Mouse (Mus musculus): ENCODE measurements around the gene Sord. TPM values are rescaled to one million over a fixed set of nuclear protein-coding genes. Genes with fewer than 3 reads are reported as not detected.
"Not testable (repeated sequence)": the region's sequence is repeated elsewhere in the genome, so short reads cannot be mapped to it uniquely, and the experiment has no call there.

The Sord gene
- polyA plus RNA-seq (2015; fragmentation: Nextera tagmentation; extraction: Ambion mirVana) = 20.5 and 22.2 TPM in 2 replicates

DNA sequence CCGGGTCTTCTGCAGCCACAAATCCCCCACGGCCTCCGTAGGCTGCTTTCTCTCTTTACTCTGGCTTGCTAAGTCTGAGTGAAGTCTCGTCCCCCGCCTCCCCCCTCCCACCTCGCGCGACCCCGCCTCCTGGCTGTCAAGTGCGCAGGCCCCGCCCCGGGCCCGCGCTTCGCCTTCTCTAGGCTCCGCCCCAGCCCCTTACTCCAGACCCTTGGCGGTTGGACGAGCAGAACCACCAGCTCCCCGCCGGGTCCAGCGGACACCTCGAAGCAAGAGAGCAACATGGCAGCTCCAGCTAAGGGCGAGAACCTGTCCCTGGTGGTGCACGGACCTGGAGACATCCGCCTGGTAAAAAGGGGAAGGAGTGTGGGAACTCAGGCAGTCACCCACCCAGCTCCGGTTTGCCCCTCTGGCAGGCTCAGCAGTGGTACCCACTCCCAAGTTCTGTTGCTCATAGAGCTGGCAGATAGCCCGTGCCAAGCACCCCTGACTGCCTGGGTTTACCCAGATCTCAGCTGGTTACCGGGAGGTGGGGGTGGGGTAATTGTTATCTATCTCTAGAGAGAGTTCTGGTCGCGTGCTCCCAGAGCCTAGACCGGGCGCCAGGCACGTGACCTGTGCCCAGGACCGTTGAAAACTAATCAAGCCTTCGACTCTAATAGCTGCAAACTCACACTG, at the start of gene Sord:
TSS of gene Sord (plus strand) at position 139 of the 678 bp plus-strand sequence.
- H3K4me1 ChIP-seq = peaks cover 8% of the 10 kb centered on the region; the same call in 1 of the 2 replicates
- H3K4me2 ChIP-seq = peak within 1 kb of the TSS; percentile 73
- H3K9me3 ChIP-seq = no peaks in the 10 kb centered on the region
- H3K4me3 ChIP-seq = peak within 1 kb of the TSS; percentile 60
- under 1% methylated on average over 35 of the region's 35 CpGs for WGBS
- H3K27me3 ChIP-seq (replicated peaks) = no peaks in the 10 kb centered on the region
- H3K9ac ChIP-seq = peak within 1 kb of the TSS; percentile 66
- ATAC-seq (replicated peaks) = peak; percentile 97
- H3K36me3 ChIP-seq (replicated peaks) = no peaks in the 10 kb centered on the region
- peak within 1 kb of the TSS; percentile 78 for H3K27ac ChIP-seq

DNA sequence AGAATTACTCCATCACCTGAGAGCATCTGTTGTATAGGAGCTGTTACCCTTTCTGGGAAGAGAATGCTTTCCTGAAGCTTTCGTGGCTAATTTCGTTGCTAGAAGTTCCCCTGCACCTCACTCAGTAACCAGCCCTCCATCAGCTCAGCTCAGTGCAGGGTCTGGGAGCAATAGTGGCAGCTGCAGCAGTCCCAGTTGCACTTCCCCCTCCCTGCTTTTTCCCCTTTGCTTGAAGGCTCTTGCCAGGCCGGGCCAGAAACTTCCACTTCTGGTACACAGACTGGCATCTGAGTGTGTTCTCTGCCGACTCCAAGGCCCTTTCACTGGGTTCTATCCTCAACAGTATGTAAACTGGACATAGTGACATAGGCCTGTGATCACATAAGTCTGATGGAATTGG, 49.5 kb upstream of the Sord start:
- no peak for ATAC-seq (replicated peaks)
- Histone ChIP-seq H3K27me3 (replicated peaks) (no peaks in the 10 kb centered on the region), H3K36me3 (replicated peaks) (no peaks in the 10 kb centered on the region), H3K9ac (no peak overlapping the region), H3K9me3 (no peaks in the 10 kb centered on the region), H3K4me3 (no peak overlapping the region), H3K4me1 (no peaks in the 10 kb centered on the region), H3K4me2 (no peak overlapping the region), H3K27ac (no peak overlapping the region)
- WGBS = 89% methylated on average over 4 of the region's 4 CpGs

DNA sequence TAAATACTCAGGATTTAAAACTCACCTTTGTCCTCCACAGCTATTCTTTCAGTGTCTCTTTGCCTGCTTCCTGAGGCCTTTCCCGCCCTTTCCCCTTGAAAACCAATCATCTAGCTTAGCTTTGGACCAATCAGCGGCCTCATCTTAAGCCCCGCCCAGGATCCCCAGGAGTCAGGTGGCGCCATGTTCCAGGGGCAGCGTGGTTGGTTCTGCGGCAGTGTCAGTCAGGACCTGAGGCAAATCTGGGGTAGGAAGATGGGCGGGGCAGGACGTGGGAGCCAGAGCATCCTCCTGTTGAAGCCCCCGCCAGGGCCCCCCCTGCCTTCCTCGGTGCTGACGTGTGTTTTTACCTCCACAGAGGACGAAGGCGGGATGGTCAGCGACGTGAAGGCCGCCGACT, 48.4 kb upstream of the Sord start, which contains the start of the genes Patl2 and Terb2:
TSS of gene Patl2 (minus strand) at position 84 of the 400 bp plus-strand sequence.
TSS of gene Terb2 (plus strand) at position 167 of the 400 bp plus-strand sequence.
- H3K4me2 ChIP-seq = no peak within 1 kb of the TSS
- H3K4me3 ChIP-seq = no peak within 1 kb of the TSS
- H3K4me1 ChIP-seq = no peaks in the 10 kb centered on the region
- no peak for ATAC-seq (replicated peaks)
- no peaks in the 10 kb centered on the region for H3K9me3 ChIP-seq
- no peaks in the 10 kb centered on the region for H3K36me3 ChIP-seq (replicated peaks)
- no peaks in the 10 kb centered on the region for H3K27me3 ChIP-seq (replicated peaks)
- H3K27ac ChIP-seq = no peak within 1 kb of the TSS
- no peak within 1 kb of the TSS for H3K9ac ChIP-seq
- 85% methylated on average over 17 of the region's 17 CpGs for WGBS

DNA sequence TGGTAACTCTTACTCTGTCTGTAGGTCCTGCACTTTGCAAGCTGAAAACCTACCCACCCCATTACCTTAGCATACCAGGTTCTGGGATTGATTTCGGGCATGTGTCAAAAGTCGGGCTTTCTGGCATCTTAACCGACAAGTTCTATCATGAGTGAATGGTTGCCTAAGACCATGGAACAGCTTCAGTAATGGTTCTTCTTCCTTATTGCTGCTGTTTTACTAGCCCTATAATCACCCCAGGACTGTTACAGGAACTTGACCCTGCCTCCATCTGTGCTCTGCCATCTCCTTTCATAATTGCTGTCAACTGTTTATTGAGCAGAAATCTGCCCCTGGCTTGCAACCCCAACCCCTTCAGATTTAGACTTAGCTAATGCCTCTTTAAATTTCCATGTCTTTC, 47.8 kb upstream of the Sord start:
- Histone ChIP-seq H3K4me2 (no peak overlapping the region), H3K4me1 (no peaks in the 10 kb centered on the region), H3K9me3 (no peaks in the 10 kb centered on the region), H3K27ac (no peak overlapping the region), H3K27me3 (replicated peaks) (no peaks in the 10 kb centered on the region), H3K9ac (no peak overlapping the region), H3K36me3 (replicated peaks) (no peaks in the 10 kb centered on the region), H3K4me3 (no peak overlapping the region)
- no peak for ATAC-seq (replicated peaks)
- WGBS = 95% methylated on average over 3 of the region's 3 CpGs

DNA sequence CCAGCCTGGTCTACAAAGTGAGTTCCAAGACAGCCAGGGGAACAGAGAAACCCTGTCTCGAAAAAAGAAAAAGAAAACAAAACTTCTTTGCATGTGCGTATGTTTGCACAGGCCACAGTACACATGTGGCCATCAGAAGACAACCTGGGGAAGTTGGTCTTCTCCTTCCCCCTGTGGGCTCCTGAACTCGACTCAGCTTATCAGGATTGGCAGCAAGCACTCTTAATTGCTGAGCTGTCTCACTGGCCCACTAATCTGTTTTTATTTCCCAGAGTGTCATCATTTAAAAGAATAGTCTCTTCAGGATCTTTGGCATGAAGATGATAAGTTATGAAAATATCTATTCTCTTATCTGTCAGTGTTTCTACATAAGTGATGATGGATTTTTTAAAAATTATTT, 42.7 kb upstream of the Sord start:
- no peak overlapping the region for H3K4me2 ChIP-seq
- no peak overlapping the region for H3K4me3 ChIP-seq
- H3K27ac ChIP-seq = no peak overlapping the region
- no peak for ATAC-seq (replicated peaks)
- WGBS = 83% methylated on average over 3 of the region's 3 CpGs
- no peaks in the 10 kb centered on the region for H3K9me3 ChIP-seq
- H3K36me3 ChIP-seq (replicated peaks) = no peaks in the 10 kb centered on the region
- H3K9ac ChIP-seq = no peak overlapping the region
- H3K4me1 ChIP-seq = no peaks in the 10 kb centered on the region
- no peaks in the 10 kb centered on the region for H3K27me3 ChIP-seq (replicated peaks)

DNA sequence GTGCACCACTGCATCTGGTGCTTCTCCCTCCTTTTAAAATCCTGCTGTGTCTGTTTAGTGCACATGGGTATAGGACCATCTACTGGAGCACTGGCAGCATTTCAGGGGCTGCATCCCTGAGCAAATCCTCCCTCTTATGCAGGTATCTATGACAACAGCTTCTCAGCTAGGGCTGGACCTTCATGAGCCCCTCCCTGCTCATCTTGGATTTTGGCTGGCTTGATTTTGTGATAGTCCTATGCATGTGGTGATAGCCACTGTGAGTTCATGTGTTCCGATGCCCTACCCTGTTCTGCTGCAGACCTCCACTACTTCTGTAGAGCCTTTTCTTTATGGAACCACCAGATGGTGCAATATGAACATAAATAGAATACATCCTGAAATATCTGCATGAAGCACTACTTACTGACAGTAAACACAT, 40.0 kb upstream of the Sord start:
- H3K4me1 ChIP-seq = no peaks in the 10 kb centered on the region
- 51% methylated on average over 1 of the region's 1 CpGs for WGBS
- no peak overlapping the region for H3K4me3 ChIP-seq
- no peak overlapping the region for H3K27ac ChIP-seq
- peak; percentile 77 for ATAC-seq (replicated peaks)
- H3K27me3 ChIP-seq (replicated peaks) = no peaks in the 10 kb centered on the region
- no peaks in the 10 kb centered on the region for H3K9me3 ChIP-seq
- no peaks in the 10 kb centered on the region for H3K36me3 ChIP-seq (replicated peaks)
- no peak overlapping the region for H3K9ac ChIP-seq
- H3K4me2 ChIP-seq = no peak overlapping the region

DNA sequence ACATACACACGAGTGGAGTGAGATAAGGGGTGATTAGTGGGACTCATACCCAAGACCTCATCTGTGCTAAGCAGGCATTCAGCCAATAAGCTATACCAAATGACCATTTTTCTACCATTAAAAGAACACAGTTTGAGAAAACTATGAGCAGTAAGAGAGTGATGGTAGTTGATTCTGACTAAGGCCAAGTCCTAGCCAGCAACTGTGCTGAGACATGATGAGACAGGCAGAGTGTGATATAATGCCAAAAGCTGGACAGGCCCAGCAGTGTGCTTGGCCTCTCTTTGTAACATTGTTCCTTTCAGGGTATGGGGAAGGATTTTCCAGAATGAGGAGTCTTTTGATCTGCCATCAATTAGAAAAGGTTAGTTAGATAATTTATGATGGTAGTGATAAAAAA, 33.0 kb upstream of the Sord start:
- Histone ChIP-seq H3K4me2 (no peak overlapping the region), H3K27me3 (replicated peaks) (no peaks in the 10 kb centered on the region), H3K9me3 (no peaks in the 10 kb centered on the region), H3K36me3 (replicated peaks) (no peaks in the 10 kb centered on the region), H3K9ac (no peak overlapping the region), H3K4me3 (no peak overlapping the region), H3K27ac (no peak overlapping the region), H3K4me1 (no peaks in the 10 kb centered on the region)
- 91% methylated on average over 1 of the region's 1 CpGs for WGBS
- no peak for ATAC-seq (replicated peaks)

DNA sequence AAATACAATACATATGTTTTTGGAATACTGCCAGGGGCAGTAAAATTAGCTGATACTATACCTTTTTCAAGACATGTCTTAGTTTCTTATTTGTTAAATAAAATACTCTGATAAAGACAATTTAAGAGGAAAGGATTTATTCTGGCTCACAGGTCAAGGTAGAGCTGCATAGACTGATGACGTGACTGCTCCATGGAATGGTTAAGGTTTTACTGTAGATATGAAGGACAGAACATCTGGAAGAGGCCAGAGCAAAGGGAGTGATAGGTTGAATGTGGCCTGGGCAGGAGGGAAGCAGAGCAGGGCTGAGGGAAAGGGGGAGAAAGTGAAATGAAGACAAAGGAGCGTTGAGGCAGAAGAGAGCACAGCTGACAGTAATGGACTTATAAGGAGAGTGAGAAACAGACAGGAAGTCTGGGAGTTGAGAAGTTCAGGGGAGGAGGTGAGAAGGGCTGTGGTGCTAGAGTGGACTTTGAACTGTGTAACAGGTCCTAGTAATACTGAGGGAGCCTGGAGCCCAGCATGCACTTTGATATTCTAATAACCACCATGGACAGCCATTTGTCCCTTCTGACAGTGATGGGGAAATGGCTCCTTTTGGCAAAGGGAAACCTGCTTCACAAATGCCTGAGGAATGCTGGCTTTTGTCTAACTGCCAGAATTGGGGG, 28.0 kb upstream of the Sord start:
- Histone ChIP-seq H3K4me3 (no peak overlapping the region), H3K27ac (no peak overlapping the region), H3K9me3 (no peaks in the 10 kb centered on the region), H3K4me2 (no peak overlapping the region), H3K9ac (no peak overlapping the region), H3K27me3 (replicated peaks) (no peaks in the 10 kb centered on the region), H3K4me1 (no peaks in the 10 kb centered on the region), H3K36me3 (replicated peaks) (no peaks in the 10 kb centered on the region)
- 86% methylated on average over 2 of the region's 2 CpGs for WGBS
- ATAC-seq (replicated peaks) = no peak

DNA sequence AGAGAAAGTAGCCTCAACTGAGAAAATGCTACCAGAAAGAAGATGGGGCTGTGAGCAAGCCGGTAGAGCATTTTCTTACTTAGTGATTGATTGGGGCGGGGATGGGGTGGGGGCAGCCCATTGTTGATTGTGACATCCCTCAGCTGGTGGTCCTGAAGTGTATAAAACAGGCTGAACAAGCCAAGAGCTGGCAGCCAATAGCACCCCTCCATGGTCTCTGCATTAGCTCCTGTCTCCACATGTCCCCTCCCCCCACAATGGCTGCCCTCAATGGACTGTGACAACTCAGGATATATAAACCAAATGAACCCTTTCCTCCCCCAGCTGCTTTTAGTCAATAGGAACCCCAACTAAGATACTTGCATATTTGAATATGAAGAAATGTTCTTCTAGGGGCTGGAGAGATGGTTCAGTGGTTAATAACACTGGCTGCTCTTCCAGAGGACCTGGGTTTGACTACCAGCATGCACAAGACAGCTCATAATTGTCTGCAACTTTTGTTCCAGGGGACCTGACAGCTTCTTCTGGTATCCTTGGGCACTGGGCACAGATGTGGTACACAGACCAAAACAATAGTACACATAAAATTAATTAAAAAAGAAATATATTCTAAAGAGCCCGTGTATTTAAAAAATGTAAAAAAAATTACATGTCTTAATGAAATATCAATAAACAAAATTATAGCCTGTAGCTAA, 23.9 kb upstream of the Sord start:
- 48% methylated on average over 3 of the region's 3 CpGs for WGBS

DNA sequence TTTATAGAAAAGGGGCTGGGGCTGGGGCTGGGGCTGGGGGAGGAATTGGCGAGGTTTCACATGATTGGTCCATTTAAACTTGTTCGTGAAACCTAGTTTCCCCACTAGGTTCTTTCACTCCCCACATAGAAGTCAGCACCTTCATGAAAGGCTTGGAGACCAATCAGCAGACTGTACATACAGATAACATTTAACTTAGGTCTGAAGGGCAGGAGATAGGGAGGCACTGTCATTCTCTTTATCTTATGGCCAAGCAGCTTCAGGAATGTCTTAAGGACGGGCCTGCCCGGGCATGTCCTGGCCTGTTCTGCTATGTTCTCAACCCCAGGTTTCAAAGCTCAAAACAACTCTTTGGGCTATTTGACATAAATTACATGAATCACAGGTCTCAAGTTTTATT, 17.5 kb upstream of the Sord start:
- not testable (repeated sequence) for H3K4me2 ChIP-seq; ATAC-seq (replicated peaks); H3K9ac ChIP-seq; H3K27me3 ChIP-seq (replicated peaks); H3K9me3 ChIP-seq; H3K27ac ChIP-seq; H3K36me3 ChIP-seq (replicated peaks); H3K4me1 ChIP-seq; H3K4me3 ChIP-seq
- 95% methylated on average over 4 of the region's 4 CpGs for WGBS

More for the DNA sequence above, 23.9 kb upstream of the Sord start:
- Histone ChIP-seq H3K27me3 (replicated peaks) (no peaks in the 10 kb centered on the region), H3K27ac (no peak overlapping the region), H3K9ac (no peak overlapping the region), H3K9me3 (no peaks in the 10 kb centered on the region), H3K36me3 (replicated peaks) (no peaks in the 10 kb centered on the region), H3K4me2 (no peak overlapping the region), H3K4me3 (no peak overlapping the region), H3K4me1 (no peaks in the 10 kb centered on the region)
- ATAC-seq (replicated peaks) = no peak

DNA sequence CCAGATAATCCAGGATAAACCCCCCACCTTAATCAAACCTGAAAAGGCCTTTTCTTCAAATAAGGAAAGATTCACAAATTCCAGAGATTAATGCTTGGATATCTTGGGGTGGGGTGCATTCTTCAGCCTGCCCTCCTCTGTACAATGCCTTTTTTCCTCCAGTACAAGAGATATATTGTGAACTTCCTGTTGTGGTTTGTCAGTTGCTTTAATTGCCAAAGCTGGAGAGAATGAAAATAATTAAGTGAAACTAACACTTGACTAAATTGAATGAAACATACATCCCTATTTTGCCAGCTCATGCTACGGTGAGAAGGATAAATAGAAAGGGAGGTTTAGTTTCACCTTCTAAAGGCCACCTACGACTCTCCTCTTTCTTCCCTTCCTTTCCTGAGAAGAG, 16.3 kb upstream of the Sord start:
- 71% methylated on average over 2 of the region's 2 CpGs for WGBS
- Histone ChIP-seq H3K27me3 (replicated peaks) (no peaks in the 10 kb centered on the region), H3K36me3 (replicated peaks) (no peaks in the 10 kb centered on the region), H3K4me2 (no peak overlapping the region), H3K9ac (no peak overlapping the region), H3K9me3 (no peaks in the 10 kb centered on the region), H3K4me1 (no peaks in the 10 kb centered on the region), H3K27ac (no peak overlapping the region), H3K4me3 (no peak overlapping the region)
- ATAC-seq (replicated peaks) = no peak

DNA sequence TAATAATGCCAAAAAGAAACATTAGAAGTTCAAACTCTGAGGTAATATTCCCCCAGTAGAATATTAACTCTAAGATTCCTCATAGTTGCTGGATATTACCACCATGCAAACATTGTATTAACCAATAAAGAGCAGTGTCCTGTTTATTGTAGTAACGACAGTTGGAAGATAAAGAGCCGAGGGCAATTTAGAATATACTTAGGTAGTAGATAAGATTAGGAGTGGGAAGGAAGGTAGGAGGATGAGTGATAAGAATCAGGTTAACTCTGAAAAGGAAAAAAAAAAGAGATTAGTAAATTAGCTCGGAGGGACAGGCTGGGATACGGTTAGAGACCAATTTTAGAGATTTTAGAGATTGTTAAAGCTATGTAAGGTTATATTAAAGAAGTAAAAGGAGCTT, 13.2 kb upstream of the Sord start:
- WGBS = 84% methylated on average over 4 of the region's 4 CpGs
- Histone ChIP-seq H3K27ac (no peak overlapping the region), H3K36me3 (replicated peaks) (no peaks in the 10 kb centered on the region), H3K4me2 (no peak overlapping the region), H3K9me3 (no peaks in the 10 kb centered on the region), H3K27me3 (replicated peaks) (no peaks in the 10 kb centered on the region), H3K4me3 (no peak overlapping the region), H3K9ac (no peak overlapping the region), H3K4me1 (no peaks in the 10 kb centered on the region)
- ATAC-seq (replicated peaks) = no peak
